Mouse (Mus musculus) liver, adult 2 months (tissue): ENCODE measurements at regions not wholly inside any gene's neighbourhood (a gene's known extent, or its start where the extent isn't known, plus 50 kb on each side); places are given as distances from the start of the nearest gene placed in this dataset.

Experiments
- DNase-seq: peaks from one replicate; pipeline ENCODE4 v3.0.0-alpha.2; 2011; ENCODE audit warnings: low read depth, low spot score; ENCODE audit errors: extremely low read depth
- H3K27ac ChIP-seq: fragments of 200-500 bp; replicated peaks from 2 replicates; pipeline ENCODE4 v1.5.1; 2012; ENCODE audit warnings: low read depth, mild to moderate bottlenecking, control low read depth, inconsistent platforms, low read length; ENCODE audit not compliant: insufficient read depth
- H3K27me3 ChIP-seq: fragments of 200-500 bp; 2 replicates; pipeline ENCODE4 v1.6.1; 2012; ENCODE audit warnings: mild to moderate bottlenecking, moderate library complexity, low read length, inconsistent platforms; ENCODE audit not compliant: control insufficient read depth, insufficient read depth
- H3K36me3 ChIP-seq: fragments of 200-500 bp; 2 replicates; pipeline ENCODE4 v1.6.1; 2012; ENCODE audit warnings: low read length, inconsistent platforms; ENCODE audit not compliant: control insufficient read depth, insufficient read depth
- H3K4me1 ChIP-seq: fragments of 200-500 bp; 2 replicates; pipeline ENCODE4 v1.6.1; 2011; ENCODE audit warnings: low read length; ENCODE audit not compliant: control insufficient read depth, insufficient read depth
- H3K4me3 ChIP-seq: fragments of 200-500 bp; 2 replicates; pipeline ENCODE4 v1.5.1; 2011; ENCODE audit warnings: low read depth, mild to moderate bottlenecking, control low read depth, low read length, moderate library complexity; ENCODE audit not compliant: insufficient read depth
- H3K79me2 ChIP-seq: fragments of 200-500 bp; 2 replicates; pipeline ENCODE4 v1.6.1; 2012; ENCODE audit warnings: inconsistent platforms, mild to moderate bottlenecking, low read length, moderate library complexity; ENCODE audit not compliant: control insufficient read depth, insufficient read depth
- H3K9ac ChIP-seq: fragments of 200-500 bp; 2 replicates; pipeline ENCODE4 v1.6.1; 2012; ENCODE audit warnings: low read depth, mild to moderate bottlenecking, control low read depth, inconsistent platforms, low read length
- CTCF ChIP-seq: fragments of 200-500 bp; IDR thresholded peaks from 2 replicates; pipeline ENCODE4 v1.5.1; 2011; ENCODE audit warnings: low read depth, low read length, control low read depth
- POLR2A ChIP-seq: fragments of 200-500 bp; IDR thresholded peaks from 2 replicates; pipeline ENCODE4 v1.6.1; 2011; ENCODE audit warnings: low read length, control low read depth; ENCODE audit not compliant: insufficient read depth; ENCODE audit errors: extremely low read depth
- WGBS: fragments of 180-500 bp; shearing (Covaris S2); methylation state at CpG from one replicate; pipeline ENCODE4 v1.1.7; 2018; 5-methylcytosine and 5-hydroxymethylcytosine counted together

DNA sequence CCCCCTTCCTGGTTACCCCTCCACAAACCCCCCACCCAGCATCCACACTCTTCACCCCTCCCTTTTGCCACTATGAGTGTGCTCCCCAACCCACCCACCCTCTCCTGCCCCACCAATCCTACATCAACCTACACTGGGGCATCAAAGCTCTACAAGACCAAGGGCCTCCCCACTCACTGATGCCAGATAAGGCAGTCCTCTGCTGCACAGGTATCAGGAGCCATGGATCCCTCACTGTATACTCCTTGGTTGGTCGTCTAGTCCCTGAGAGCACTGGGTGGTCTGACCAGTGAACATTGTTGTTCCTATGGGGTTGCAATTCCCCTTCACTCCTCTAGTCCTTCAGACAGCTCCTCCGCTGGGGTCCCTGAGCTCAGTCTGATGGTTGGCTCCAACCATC, 591.7 kb upstream of the Adgrl4 start:
- H3K9ac ChIP-seq: no peak overlapping the region
- H3K79me2 ChIP-seq: no peaks in the 10 kb centered on the region
- no peaks in the 10 kb centered on the region for H3K36me3 ChIP-seq
- no peaks in the 10 kb centered on the region for H3K4me1 ChIP-seq
- no peaks in the 10 kb centered on the region for H3K27me3 ChIP-seq
- WGBS: 80% methylated on average over 2 of the region's 2 CpGs
- no peak overlapping the region for H3K27ac ChIP-seq
- no peak overlapping the region for H3K4me3 ChIP-seq
- no peak for TF ChIP-seq POLR2A
- TF ChIP-seq CTCF: no peak
- DNase-seq: no peak

DNA sequence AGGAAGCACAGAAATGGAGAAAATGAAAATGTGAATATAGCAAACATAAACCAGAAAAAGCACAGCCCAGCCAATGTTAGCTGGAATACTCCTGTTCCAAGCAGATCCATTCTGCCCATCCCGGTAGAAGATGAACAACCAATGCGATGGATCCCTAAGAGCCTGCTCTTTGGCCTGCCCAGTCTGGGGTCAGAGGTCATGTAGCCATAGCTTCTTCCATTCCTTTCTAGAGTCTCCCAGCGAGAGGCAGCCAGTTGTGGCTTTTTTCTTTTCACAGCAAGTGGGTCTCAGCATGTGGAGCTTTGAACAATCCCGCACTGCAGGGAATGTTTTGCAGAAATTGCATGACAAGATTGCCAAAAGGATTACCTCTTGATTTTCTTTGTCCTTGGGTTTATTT, 585.6 kb upstream of the Adgrl4 start:
- TF ChIP-seq CTCF: no peak
- no peak for TF ChIP-seq POLR2A
- 64% methylated on average over 4 of the region's 4 CpGs for WGBS
- Histone ChIP-seq H3K4me1 (no peaks in the 10 kb centered on the region), H3K9ac (no peak overlapping the region), H3K27ac (no peak overlapping the region), H3K4me3 (no peak overlapping the region), H3K79me2 (no peaks in the 10 kb centered on the region), H3K36me3 (no peaks in the 10 kb centered on the region), H3K27me3 (no peaks in the 10 kb centered on the region)
- DNase-seq: no peak

DNA sequence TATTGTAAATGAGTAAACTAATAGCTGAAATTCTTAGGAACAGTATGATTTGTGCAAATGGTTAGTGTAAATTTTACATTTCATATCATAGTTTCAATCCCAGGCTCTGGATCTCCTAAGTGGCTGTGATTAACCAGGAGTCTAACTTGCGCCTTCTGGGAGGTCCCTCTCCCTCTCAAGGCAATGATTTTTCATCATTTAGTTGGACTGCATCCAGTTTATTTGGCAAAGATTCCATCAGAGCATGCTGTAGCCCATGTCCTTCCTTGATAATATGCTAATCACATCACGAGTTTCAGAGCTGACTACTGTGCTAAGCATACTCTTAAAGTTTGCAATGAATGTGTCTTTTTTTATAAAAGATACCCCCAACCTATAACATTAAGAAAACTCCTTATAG, 541.0 kb upstream of the Adgrl4 start:
- Histone ChIP-seq H3K36me3 (no peaks in the 10 kb centered on the region), H3K4me1 (no peaks in the 10 kb centered on the region), H3K27me3 (no peaks in the 10 kb centered on the region), H3K4me3 (no peak overlapping the region), H3K9ac (no peak overlapping the region), H3K27ac (no peak overlapping the region), H3K79me2 (no peaks in the 10 kb centered on the region)
- WGBS: 55% methylated on average over 2 of the region's 2 CpGs
- TF ChIP-seq POLR2A (no peak), CTCF (no peak)
- no peak for DNase-seq

DNA sequence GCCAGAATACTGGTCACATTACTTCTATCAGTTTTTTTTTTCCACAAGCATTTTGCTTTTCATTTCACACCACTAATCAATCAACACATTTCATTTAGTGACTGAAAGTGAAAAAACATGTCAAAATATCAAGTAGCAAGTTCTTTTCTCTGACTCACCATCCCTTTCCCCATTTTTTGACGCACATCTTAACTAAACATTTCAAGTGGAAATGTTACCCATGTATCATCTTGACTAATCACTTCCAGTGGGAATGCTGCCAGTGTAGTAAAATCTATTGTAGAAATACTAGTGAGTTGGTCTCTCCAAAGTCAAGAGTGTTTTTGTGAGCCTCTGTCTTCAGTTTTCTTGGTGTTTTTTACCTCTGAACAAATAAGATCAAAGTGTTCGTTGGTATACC, 527.6 kb upstream of the Adgrl4 start:
- Histone ChIP-seq H3K79me2 (no peaks in the 10 kb centered on the region), H3K9ac (no peak overlapping the region), H3K27me3 (no peaks in the 10 kb centered on the region), H3K4me1 (no peaks in the 10 kb centered on the region), H3K36me3 (no peaks in the 10 kb centered on the region), H3K27ac (no peak overlapping the region), H3K4me3 (no peak overlapping the region)
- 80% methylated on average over 2 of the region's 2 CpGs for WGBS
- TF ChIP-seq POLR2A (no peak), CTCF (no peak)
- DNase-seq: no peak

DNA sequence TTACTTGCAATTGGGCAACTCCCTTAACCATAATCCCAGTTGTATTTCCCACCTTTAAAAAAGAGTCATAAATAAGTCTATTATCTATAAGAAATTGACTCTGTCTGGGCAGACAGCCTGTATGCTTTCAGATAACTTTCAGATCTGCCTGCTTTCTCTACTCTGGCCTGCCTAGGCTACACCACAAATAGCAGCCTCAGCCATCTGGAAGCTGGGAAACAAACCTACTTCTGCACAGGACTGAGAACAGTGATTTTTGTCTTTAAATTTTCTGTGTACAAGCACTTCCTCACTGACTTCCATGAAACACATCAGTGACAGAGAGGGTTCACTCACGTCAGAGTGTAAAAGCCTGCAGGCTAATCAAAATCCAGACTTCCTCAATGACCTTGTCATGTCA, 482.8 kb upstream of the Adgrl4 start:
- no peak overlapping the region for H3K9ac ChIP-seq
- H3K4me3 ChIP-seq: no peak overlapping the region
- H3K27me3 ChIP-seq: no peaks in the 10 kb centered on the region
- no peaks in the 10 kb centered on the region for H3K4me1 ChIP-seq
- H3K79me2 ChIP-seq: no peaks in the 10 kb centered on the region
- DNase-seq: no peak
- no peak overlapping the region for H3K27ac ChIP-seq
- H3K36me3 ChIP-seq: no peaks in the 10 kb centered on the region
- 33% methylated on average over 1 of the region's 1 CpGs for WGBS
- no peak for TF ChIP-seq CTCF
- TF ChIP-seq POLR2A: no peak

DNA sequence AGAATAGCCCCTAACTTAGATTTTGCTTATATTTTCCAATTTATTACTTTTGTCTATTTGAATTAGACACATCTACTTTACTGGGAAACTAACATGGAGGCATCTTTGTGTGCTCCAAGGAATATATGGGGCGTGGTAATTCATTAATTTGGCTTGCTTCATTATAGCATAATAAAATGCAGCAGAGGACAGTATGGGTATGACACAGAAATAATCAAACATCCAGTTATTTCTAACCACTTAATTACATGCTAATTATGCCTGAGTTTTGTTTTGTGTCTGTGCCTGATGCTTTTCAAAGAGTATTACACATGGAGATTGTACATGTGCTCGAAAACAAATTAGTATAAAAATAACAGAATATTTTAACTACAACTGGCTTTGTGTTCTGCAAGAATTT, 438.0 kb upstream of the Adgrl4 start:
- no peak for DNase-seq
- no peak overlapping the region for H3K4me3 ChIP-seq
- H3K36me3 ChIP-seq: no peaks in the 10 kb centered on the region
- H3K79me2 ChIP-seq: no peaks in the 10 kb centered on the region
- WGBS: 79% methylated on average over 2 of the region's 2 CpGs
- TF ChIP-seq POLR2A: no peak
- no peak for TF ChIP-seq CTCF
- H3K27me3 ChIP-seq: no peaks in the 10 kb centered on the region
- H3K4me1 ChIP-seq: no peaks in the 10 kb centered on the region
- H3K9ac ChIP-seq: no peak overlapping the region
- no peak overlapping the region for H3K27ac ChIP-seq

DNA sequence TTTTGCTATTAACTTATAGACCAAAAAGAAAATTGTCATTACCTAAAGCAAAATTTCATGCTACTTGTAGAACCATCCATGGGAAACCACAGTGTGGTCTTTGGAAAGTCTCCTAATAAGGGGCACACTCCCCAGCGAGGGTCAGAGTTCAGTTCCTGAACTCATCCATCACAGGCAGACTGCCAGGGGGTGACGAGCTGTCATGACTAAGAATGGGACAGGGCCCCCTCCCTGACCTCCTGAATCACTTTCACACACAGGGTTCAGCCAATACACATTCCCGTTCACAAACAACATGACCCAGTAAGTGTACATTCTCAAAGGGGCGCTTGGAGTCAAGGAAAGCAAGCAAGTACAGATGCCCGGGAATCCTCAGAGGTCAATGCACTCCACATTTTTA, 437.5 kb upstream of the Adgrl4 start:
- no peak for DNase-seq
- 30% methylated on average over 5 of the region's 5 CpGs for WGBS

More for the DNA sequence above, 437.5 kb upstream of the Adgrl4 start:
- no peaks in the 10 kb centered on the region for H3K27me3 ChIP-seq
- H3K9ac ChIP-seq: no peak overlapping the region
- TF ChIP-seq POLR2A: no peak
- TF ChIP-seq CTCF: no peak
- H3K4me3 ChIP-seq: no peak overlapping the region
- H3K27ac ChIP-seq: no peak overlapping the region
- H3K4me1 ChIP-seq: no peaks in the 10 kb centered on the region
- H3K79me2 ChIP-seq: no peaks in the 10 kb centered on the region
- no peaks in the 10 kb centered on the region for H3K36me3 ChIP-seq
